Mouse (Mus musculus) hindbrain, postnatal 0 days (tissue): ENCODE results near the gene Rbms2. TPM values are rescaled to one million over a fixed set of nuclear protein-coding genes. Genes with fewer than 3 reads are reported as not detected.

ENCODE experiments used
- ATAC-seq: fragments of 200-750 bp; cut with Nextera tagmentation; 2 replicates; pipeline ENCODE4 v1.8.0; 2017; ENCODE audit warnings: mild to moderate bottlenecking, moderate TSS enrichment, moderate library complexity
- DNase-seq: peaks from one replicate; pipeline ENCODE4 v3.0.0-alpha.2; 2015; ENCODE audit warnings: low spot score
- H3K27ac ChIP-seq: fragments of 300-500 bp; sonication (generic); 2 replicates; pipeline ENCODE4 v1.5.1; 2014; ENCODE audit warnings: mild to moderate bottlenecking
- H3K27me3 ChIP-seq: fragments of 300-500 bp; sonication (generic); 2 replicates; pipeline ENCODE4 v1.6.1; 2014; ENCODE audit warnings: low read length, mixed read lengths; ENCODE audit not compliant: insufficient read depth
- H3K36me3 ChIP-seq: fragments of 300-500 bp; sonication (generic); 2 replicates; pipeline ENCODE4 v1.6.1; 2014; ENCODE audit warnings: low read length, mixed read lengths; ENCODE audit not compliant: insufficient read depth
- H3K4me1 ChIP-seq: fragments of 300-500 bp; sonication (generic); 2 replicates; pipeline ENCODE4 v1.6.1; 2014; ENCODE audit warnings: antibody characterized with exemption, low read length, mixed read lengths; ENCODE audit not compliant: insufficient read depth
- H3K4me2 ChIP-seq: fragments of 300-500 bp; sonication (generic); 2 replicates; pipeline ENCODE4 v1.6.1; 2014; ENCODE audit warnings: low read depth, mild to moderate bottlenecking, low read length, moderate library complexity, mixed read lengths
- H3K4me3 ChIP-seq: fragments of 300-500 bp; sonication (generic); 2 replicates; pipeline ENCODE4 v1.5.1; 2014; ENCODE audit warnings: low read length
- H3K9ac ChIP-seq: fragments of 300-500 bp; sonication (generic); replicated peaks from 2 replicates; pipeline ENCODE4 v1.6.1; 2014; ENCODE audit warnings: mild to moderate bottlenecking, low read length, moderate library complexity, mixed read lengths
- H3K9me3 ChIP-seq: fragments of 300-500 bp; sonication (generic); 2 replicates; pipeline ENCODE4 v1.6.1; 2016; ENCODE audit warnings: low read length, mixed read lengths
- CTCF ChIP-seq: IDR thresholded peaks from 2 replicates; pipeline ENCODE4 v1.5.1; 2016; ENCODE audit warnings: antibody characterized with exemption, control low read depth, low read depth
- WGBS: fragments of 180-500 bp; shearing (Covaris S2); extraction: QIAGEN DNeasy Blood & Tissue Kit; methylation state at CpG from one replicate; pipeline ENCODE4 v1.1.7; 2014; 5-methylcytosine and 5-hydroxymethylcytosine counted together
- polyA plus RNA-seq: library from polyadenylated mRNA; unstranded; fragments of >200 nt; fragmentation: Nextera tagmentation; extraction: Ambion mirVana; gene quantifications from 2 replicates; pipeline ENCODE4 v1.2.1, GENCODE M21; 2015
- total RNA-seq: library from RNA; depleted of rRNA; stranded (reverse); fragments of >200 nt; gene quantifications from 2 replicates; pipeline ENCODE4 v1.2.3, GENCODE M21; 2014

The Rbms2 gene
- total and polyA plus RNA-seq, 2 experiments from 2014 or later = 7.3 to 13.2 TPM

- DNase-seq (no peak), ATAC-seq (no peak; the same call in 1 of the 2 replicates)
- Histone ChIP-seq H3K9me3 (no peaks in the 10 kb centered on the region), H3K4me2 (peak overlapping the region; percentile 90), H3K36me3 (no peaks in the 10 kb centered on the region), H3K27ac (no peak overlapping the region), H3K9ac (peak overlapping the region; percentile 63), H3K4me3 (peak overlapping the region; percentile 52), H3K27me3 (no peaks in the 10 kb centered on the region), H3K4me1 (peaks cover 5% of the 10 kb centered on the region; the same call in 1 of the 2 replicates)
- no peak for TF ChIP-seq CTCF
- 29% methylated on average over 14 of the region's 14 CpGs for WGBS
Observed at GRCm38 (mm10) chr10:128210954-128211353, 30.9 kb upstream of the Rbms2 start.

- no peak overlapping the region for H3K9ac ChIP-seq
- H3K27me3 ChIP-seq = no peaks in the 10 kb centered on the region
- no peak for TF ChIP-seq CTCF
- no peak for DNase-seq
- H3K4me3 ChIP-seq = no peak overlapping the region
- H3K36me3 ChIP-seq = no peaks in the 10 kb centered on the region
- H3K4me1 ChIP-seq = peaks cover 5% of the 10 kb centered on the region; the same call in 1 of the 2 replicates
- 89% methylated on average over 2 of the region's 2 CpGs for WGBS
- no peak overlapping the region for H3K4me2 ChIP-seq
- no peaks in the 10 kb centered on the region for H3K9me3 ChIP-seq
- no peak for ATAC-seq
- no peak overlapping the region for H3K27ac ChIP-seq
Observed at GRCm38 (mm10) chr10:128210131-128210530, 30.0 kb upstream of the Rbms2 start.

- Histone ChIP-seq H3K4me2 (no peak overlapping the region), H3K27ac (no peak overlapping the region), H3K9ac (no peak overlapping the region), H3K4me1 (peaks cover 5% of the 10 kb centered on the region; the same call in 1 of the 2 replicates), H3K4me3 (no peak overlapping the region), H3K27me3 (no peaks in the 10 kb centered on the region), H3K36me3 (no peaks in the 10 kb centered on the region), H3K9me3 (no peaks in the 10 kb centered on the region)
- no peak for ATAC-seq
- no peak for DNase-seq
- WGBS = 95% methylated on average over 11 of the region's 11 CpGs
- no peak for TF ChIP-seq CTCF
Observed at GRCm38 (mm10) chr10:128209311-128210009, 29.4 kb upstream of the Rbms2 start.

- no peak overlapping the region for H3K4me3 ChIP-seq
- DNase-seq (no peak), ATAC-seq (no peak)
- no peak overlapping the region for H3K9ac ChIP-seq
- no peaks in the 10 kb centered on the region for H3K27me3 ChIP-seq
- H3K4me1 ChIP-seq = peaks cover 5% of the 10 kb centered on the region; the same call in 1 of the 2 replicates
- no peaks in the 10 kb centered on the region for H3K9me3 ChIP-seq
- H3K27ac ChIP-seq = no peak overlapping the region
- no peak for TF ChIP-seq CTCF
- WGBS = 94% methylated on average over 10 of the region's 10 CpGs
- H3K4me2 ChIP-seq = no peak overlapping the region
- H3K36me3 ChIP-seq = no peaks in the 10 kb centered on the region
Observed at GRCm38 (mm10) chr10:128208326-128208725, 28.2 kb upstream of the Rbms2 start.

GRCm38 (mm10) chr10:128204941-128205340 is 24.8 kb upstream of the Rbms2 start:
- Histone ChIP-seq H3K4me3 (no peak overlapping the region), H3K9ac (no peak overlapping the region), H3K36me3 (no peaks in the 10 kb centered on the region), H3K27ac (no peak overlapping the region), H3K27me3 (no peaks in the 10 kb centered on the region), H3K4me2 (no peak overlapping the region), H3K4me1 (no peaks in the 10 kb centered on the region), H3K9me3 (no peaks in the 10 kb centered on the region)
- no peak for DNase-seq
- ATAC-seq = no peak
- WGBS = 91% methylated on average over 15 of the region's 15 CpGs
- no peak for TF ChIP-seq CTCF

- Histone ChIP-seq H3K36me3 (no peaks in the 10 kb centered on the region), H3K4me2 (no peak overlapping the region), H3K27me3 (no peaks in the 10 kb centered on the region), H3K9me3 (no peaks in the 10 kb centered on the region), H3K27ac (no peak overlapping the region), H3K4me3 (no peak overlapping the region), H3K4me1 (no peaks in the 10 kb centered on the region), H3K9ac (no peak overlapping the region)
- ATAC-seq = no peak
- no peak for DNase-seq
- 81% methylated on average over 6 of the region's 6 CpGs for WGBS
- TF ChIP-seq CTCF = no peak
Observed at GRCm38 (mm10) chr10:128201856-128202255, 21.8 kb upstream of the Rbms2 start.
